Mouse (Mus musculus) c-Kit-positive CD71-negative TER-119-negative erythroid progenitor cells, embryonic 14.5 days (primary cell): ENCODE measurements around the gene Fbxw4.
"Not testable (repeated sequence)": the region's sequence is repeated elsewhere in the genome, so short reads cannot be mapped to it uniquely, and the experiment has no call there.

Experiments used
- DNase-seq: peaks from one replicate; pipeline ENCODE4 v3.0.0-alpha.2; 2013; ENCODE audit warnings: low read depth

The Fbxw4 gene

DNA sequence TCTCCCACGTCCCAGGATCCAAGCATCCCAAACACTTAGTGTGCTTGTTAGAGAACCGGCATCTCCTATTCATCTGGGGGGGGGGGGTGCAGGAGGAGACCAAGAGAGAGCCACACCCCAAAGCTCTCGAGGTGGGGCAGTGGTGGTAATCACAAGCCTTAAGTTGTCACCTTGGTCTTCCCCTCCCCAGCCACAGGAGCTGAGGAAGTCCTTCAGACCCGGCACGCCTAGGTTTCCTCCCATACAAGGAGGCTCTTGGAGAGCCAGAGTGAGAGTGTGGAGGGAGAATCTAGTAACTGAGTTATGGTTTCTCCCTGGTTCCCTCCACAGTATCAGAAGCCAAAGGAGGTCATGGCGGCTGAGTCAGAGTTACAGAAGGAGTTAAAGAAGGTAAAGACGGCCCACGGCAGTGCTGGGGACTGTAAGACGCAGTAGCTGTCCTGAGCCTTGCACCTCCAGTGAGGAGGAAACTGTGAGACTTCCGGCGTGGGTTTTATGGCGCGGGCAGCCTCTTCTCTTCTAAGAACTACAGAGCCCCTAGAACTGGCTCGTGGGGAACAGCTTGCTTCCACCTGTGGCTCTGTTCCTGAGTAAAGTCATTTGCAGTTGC, 82.9 kb downstream of the Fbxw4 start:
- DNase-seq: no peak

DNA sequence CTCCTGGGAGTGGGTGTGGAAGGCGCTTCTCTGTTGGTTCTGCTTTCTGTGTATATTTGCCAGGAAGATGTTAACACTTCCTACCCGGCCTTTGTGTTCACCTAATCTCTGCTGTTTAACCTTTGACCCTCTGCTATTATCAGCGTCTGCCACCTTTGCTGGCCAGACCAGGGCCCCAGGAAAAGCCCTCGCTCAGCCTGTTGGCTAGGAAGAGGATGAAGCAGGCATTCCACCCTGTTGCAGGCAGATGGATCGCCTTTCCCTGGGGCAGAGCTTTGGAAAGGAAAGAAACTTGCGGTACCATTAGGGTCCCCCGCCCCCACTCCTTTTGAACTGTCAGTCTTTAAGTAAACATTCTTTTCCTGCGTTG, 84.5 kb downstream of the Fbxw4 start:
- no peak for DNase-seq

DNA sequence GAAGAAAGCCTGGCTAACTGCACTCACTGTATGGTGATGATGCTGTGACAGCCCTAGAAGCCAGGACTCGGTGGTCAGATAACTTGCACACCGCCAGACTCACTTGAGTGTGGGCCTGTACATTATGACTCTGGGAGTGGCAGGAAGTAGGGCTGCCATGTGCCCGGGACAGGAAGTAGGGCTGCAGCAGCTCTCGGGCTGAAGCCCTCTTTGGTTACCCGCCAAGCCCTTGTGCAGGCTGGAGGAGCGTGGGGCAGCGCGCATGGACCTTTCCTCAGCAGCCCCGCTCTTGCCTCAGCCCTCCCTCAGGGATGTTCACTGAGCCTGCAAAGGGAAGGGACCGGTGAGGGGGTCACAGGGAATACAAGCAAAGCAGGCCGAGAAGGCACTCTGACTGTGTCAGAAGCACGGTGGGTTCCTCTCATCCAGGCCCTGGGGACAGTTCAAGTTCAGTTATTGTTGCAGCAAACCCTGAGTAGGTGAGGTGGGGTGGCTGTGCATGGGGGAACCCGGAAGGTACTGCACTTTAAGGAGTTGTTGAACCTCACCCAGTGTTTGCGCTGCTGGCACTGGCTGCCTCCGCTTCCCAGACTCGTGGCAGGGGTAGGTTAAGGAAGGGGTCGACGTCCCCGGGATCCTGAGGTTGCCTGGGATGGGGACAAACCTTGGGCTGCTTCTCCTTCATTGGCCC, 85.0 kb downstream of the Fbxw4 start:
- no peak for DNase-seq

DNA sequence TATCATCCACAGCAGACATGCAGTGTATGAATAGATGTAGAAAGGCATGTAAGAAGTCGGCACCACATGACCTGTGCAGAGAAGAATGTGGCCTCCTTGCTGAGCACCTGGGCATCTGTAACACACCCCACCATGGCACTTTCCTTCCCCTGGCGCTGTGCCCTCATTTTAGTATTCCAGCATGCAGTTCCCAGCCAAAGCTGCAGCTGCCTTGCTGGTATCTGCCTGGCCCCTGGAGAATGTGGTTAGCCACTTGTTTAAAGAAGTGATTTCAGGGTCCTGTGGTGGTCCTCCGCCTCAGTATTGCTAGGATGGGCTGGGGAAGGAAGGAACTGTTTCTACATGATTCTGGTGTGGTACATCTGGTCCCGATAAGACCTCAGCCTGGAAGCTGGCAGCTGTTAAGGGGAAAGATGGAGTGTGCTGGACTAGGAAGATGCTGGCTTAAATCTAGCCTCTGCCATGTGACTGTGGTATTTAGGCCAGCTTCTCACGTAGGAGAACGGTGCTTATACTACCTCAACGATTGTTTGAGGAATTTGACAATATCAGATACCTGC, 85.7 kb downstream of the Fbxw4 start:
- DNase-seq: no peak

DNA sequence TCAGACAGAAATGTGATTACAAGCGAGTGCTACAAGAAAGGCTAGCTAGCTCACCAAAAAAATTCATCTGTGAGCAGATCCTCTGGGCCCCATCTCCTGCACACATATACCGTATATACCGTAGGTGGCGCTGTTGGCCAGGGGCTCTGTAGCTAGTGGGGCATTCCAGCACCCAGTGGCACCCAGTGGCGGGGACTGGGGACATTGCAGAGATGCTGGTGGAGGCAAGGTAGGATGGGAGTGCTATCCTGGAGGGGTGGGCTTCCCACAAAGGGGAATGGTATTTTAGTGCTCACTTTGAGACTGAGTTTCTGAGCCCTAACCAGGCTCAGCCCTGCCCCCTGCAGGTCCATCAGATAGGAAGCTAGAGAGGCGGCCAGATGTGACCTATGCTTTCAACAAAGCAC, 86.2 kb downstream of the Fbxw4 start:
- DNase-seq: peak; percentile 75

DNA sequence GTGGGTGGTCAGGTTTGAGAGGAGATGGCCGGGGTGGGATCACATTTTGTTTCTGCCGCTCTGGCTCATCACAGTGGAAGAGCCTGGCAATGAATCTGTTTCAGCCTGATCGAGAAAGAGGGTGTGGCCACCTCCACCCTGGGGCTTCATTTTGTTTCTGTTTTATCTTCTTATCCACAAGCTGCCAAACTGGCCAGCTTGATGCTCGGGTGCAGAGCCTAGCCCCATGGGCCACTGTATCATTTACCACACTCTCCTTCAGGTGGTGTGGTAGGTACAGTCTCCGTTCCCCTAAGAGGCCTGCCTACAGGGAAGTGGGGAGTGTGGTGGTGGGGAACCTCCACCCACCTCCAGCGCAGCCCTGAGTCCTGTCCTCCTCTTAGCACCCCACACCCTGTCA, 87.1 kb downstream of the Fbxw4 start:
- DNase-seq: no peak

DNA sequence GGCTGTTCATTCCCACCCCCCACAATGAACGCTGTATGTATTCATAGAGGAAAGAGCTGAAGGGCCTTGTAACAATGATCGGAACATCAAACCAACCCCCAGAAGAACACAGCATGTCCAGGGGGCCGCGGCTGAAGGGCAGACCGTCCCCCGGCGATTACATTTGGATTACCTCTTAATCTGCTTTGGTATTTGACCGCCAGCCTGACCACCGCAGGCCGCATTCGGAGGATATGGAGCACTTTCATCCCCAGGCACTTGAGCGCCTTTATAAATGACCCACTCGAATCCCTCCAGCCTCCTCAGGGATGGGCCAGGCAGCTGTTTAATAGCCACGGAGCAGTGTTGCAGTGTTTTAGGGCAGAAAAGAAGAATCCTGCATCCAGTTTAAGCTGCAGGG, 92.7 kb downstream of the Fbxw4 start:
- no peak for DNase-seq

DNA sequence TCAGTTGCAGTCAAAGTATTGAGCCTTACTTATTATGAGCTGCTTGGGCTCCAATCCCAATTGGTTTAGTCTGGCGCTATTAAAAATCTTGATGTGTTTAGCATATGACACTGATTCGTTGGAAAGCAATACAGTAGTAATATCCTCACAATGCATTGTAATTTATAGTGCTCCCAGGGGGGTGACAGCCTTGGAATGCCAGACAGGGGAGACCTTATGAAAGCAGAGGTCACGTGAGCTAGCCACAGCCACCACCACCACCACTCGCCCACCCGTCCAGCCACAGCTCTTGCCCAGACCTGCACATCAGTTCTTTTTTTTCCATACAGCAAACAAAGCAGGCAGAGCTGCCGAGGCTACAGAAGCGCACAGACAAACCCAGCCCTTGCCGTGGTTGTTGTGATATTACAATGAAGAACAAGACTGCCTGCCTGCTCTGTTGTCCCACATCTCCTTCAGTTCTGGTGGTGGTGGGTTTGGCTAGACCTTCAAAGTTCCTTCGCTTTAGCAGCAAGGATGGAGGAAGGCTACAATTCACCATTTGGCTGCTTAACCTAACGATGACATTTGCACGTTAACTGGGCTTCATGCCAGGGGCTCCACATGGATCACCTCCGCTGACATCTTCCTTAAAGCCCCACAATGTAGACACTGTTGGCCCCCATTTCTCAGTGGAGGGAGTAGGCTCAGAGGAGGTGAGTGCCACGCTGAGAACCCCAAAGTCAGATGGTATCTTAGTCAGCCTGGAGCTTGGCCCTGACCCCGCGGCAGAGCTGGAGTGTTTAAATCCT, 94.0 kb downstream of the Fbxw4 start:
- no peak for DNase-seq

DNA sequence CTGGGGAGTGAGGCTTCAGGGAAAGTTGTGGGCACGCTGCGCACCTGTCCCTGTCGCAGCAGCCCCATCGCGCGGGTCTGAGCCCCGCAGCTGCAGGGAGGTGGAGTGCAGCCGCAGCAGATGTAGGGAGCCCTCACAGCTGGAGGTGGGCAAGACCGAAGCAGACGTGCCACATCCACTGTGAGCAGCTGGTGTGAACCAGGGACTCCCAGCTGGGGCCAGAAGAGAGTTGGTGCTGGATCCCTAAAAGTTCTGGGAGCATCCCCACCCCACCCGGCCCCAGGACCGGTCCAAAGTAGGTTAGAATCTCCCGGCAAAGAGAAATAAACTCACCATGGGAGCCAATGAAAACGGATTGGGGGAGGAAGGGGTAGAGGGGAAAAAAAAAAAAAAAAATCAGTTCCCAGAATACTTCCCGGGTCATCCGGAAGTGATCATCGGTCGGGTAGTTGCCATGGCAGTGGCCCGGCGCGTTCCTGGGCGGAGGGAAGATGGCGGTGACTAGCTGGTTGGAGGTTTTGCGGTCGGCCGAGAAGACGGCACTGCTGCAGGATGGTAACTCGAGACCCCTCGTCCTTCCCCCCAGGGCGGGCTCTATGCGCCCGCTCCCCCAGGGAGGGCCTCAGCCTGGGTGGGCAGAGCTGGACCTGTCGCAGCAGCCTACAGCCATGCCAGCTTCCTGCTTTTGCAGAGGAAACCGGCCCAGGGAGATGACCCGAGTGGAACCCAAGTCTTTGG, 99.8 kb downstream of the Fbxw4 start, which contains the start of the genes Poll and Gm17018:
TSS of gene Poll (minus strand) at position 379 of the 738 bp plus-strand sequence.
TSS of gene Gm17018 (plus strand) at position 463 of the 738 bp plus-strand sequence.
- no peak for DNase-seq

DNA sequence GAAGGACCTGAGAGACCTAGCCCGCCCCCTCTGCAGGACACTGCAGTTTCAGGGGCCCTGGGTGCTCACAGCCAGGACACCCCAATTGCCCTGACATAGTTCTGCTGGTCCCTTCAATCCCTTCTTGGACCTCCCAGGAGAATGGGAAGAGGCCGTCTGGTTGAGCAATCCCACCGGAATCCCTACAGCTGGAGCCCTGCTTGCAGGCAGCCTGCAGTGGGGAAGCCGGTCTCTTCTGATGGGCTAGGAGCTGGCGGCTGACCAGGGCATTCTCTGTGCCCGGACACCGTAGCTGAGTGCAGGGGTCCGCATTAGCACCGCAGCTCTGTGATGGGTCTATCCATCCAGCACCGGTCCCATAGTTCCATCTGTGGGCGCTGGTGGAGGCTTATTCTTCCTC, 106.0 kb downstream of the Fbxw4 start:
- no peak for DNase-seq

DNA sequence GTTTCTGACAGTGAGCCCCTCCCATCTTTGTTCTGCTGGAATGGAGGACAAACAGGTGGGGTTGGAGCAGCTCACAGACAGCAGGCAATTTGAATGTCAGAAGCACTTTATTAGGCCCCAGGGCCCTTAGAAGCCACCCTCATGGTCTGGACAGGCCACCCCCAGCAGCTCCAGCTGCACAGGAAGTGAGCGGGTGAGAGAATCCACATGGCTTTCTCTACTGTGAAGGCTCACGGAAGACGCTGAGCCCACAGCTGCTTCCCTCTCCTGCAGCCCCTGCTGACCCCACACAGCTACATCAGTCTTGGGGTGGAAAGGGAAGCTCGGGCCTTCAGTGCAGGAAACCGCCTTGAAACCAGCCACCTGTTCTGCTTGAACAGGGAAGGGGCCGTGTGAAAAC, 107.9 kb downstream of the Fbxw4 start:
- DNase-seq: no peak

DNA sequence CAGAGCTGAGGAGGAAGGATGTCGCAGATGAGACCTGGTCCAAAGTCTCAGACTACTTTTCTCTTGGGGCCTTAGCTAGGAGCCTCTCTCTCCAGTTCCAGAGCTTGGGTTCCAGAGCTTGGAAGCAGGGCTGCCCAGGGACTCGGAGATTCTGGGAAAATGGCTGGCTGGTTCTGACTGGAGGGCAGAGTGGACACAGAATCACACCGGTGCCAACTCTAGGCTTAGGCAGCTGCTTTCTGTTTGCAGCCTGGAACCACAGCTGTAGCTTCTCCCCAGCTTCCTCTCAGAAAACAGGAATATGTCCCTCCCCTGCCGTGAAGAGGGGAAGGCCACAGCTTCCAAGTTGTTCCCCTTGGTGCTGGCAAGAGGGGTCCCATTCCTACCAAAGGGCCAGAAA, 110.2 kb downstream of the Fbxw4 start:
- no peak for DNase-seq

DNA sequence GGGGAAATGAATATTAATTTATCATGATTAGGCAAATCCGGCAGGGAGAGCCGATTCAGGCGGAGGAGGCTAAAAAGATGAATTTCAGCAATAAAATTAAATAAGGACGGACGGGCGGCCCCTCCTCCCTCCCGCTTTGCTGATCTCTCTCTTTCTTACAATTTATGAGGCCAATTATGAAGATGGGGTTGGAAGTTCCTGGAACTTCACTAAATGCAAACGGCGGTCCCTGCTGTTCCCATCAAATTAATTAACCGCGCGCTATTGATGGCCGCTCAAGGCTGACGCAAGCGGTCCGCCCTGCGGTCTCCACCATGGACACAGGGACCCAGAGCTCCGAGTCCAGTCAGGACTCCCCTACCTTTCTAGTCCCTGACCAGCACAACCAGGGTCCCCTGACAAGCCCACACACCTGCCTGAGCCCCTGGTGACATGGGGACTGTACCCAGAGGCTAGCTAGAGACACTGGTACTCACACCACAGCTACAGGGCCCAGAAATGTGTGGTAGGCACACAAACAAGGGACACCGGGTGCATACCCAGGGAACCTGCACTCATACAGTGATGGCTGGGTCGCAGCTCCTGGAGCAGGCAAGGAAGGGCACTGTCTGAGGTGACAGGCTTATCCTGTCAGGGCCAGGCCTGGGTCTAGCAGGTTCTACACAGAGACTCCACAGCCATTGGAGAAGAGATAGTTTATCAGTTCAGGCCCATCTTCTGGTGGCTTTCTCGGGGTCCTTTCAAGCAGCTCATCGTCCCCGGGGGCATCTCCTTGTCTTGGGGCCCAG, 110.8 kb downstream of the Fbxw4 start:
- DNase-seq: no peak

DNA sequence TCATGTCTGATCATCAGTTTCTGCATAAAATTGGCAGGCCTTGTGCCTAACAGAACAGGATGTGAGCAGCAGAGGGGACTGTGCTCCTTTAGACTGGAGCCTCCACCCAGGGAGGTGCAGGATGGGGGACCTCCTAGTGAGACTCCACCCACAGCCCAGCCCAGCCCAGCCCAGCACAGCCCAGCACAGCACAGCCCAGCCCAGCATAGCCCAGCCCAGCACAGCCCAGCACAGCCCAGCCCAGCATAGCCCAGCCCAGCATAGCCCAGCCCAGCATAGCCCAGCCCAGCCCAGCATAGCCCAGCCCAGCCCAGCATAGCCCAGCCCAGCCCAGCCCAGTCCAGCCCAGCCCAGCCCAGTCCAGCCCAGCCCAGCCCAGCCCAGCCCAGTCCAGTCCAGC, 111.9 kb downstream of the Fbxw4 start:
- not testable (repeated sequence) for DNase-seq

DNA sequence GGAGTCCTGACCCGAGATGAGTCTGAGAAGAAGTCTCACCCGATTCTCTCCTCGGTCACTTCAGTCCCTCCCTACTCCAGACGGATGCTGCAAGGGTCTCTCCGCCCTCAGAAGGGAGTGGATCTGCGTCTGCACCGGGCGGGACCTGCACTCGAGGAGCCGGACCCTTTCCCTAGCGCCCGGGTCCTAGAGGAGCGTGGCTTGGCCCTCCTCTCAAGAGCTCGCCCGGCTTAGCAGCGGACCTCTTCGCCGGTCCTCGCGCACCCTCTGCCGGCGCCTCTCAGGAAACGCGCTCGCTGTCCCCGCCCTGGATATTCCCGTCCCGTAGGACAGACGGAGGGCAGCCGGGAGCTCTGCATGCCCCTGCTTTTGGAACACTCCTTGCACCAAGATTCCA, 115.2 kb downstream of the Fbxw4 start:
- no peak for DNase-seq

DNA sequence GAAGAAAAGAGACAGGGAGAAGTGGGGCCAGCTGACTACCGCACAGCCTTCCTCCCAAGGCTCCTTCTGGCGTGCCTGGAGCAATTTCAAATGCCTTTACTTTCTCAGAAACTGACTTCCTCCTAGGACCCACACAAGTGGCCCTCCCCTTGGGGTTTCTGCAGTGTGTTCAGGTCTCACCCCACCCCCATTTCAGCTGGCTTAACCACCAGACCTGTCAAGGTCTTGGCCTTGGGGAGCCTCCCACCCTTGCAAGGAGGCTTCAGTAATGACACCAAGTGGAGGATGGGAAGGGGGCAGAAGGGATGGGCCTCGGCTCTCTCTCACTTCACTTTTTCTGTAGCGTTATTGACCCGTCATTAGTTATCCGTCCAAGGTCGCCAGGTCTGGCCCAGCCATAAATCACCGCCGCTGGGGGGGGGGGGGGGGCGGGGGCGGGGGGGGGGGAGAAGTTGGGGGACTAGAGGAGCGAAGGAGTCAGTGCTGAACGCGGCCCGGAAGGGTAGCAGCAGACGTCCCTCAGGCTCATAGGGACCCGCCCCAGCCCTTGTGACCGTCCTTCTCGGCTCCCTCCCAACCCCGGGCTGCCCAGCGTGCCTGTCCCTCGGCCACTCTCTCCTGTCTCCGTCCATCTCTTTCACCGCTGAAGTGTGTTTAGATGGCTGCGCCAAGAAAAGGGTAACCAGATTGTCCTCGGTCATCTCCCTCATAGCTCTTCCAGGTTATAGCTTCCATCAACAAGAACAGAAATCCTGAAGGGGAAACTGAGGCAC, 115.8 kb downstream of the Fbxw4 start:
- no peak for DNase-seq

DNA sequence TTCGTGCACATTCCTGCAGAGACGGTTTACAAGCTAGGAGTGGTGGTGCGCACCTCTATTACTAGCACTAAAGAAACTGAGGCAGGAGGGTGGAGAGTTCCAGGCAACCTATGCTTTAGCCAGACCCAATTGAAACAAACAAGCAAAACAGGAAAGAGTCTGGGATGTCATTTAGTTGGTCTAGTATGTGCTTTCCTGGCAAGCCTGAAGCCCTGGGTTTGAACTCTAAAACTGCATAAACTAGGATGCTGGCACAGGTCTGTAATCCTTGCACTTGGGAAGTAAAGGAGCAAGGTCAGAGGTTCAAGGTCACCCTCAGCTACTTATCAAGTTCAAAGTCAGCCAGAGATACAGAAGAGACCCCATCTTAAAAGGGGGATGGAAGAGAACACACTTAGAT, 118.1 kb downstream of the Fbxw4 start:
- no peak for DNase-seq

DNA sequence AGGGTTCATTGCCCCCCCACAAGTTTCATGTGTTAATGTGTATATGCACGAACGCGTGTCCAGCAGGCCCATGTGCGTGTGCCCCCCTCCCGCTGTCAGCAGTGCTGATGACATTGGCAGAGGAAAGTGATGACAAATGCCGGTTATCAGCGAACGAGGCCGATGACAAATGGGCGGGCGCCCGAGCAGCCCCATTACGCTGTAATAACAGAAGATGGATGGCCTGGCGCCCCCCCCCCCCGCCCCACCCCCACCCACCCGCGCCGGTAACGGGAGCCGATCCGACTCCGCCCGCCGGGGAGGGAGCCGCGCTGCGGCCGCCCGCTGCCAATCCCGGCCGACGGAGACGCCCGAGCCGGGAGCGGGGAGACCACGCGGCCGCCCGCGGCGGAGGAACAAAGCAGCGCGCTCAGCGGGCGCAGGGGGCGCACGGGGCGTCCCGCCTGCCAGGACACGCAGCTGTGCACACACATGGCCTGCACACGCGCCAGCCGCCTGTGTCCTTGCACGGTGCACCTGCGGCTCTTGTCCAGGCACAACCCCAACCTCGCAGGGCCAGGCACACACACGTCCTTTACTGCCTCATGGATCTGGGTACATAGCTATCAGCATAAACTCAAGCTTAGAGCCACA, 118.6 kb downstream of the Fbxw4 start:
- no peak for DNase-seq

DNA sequence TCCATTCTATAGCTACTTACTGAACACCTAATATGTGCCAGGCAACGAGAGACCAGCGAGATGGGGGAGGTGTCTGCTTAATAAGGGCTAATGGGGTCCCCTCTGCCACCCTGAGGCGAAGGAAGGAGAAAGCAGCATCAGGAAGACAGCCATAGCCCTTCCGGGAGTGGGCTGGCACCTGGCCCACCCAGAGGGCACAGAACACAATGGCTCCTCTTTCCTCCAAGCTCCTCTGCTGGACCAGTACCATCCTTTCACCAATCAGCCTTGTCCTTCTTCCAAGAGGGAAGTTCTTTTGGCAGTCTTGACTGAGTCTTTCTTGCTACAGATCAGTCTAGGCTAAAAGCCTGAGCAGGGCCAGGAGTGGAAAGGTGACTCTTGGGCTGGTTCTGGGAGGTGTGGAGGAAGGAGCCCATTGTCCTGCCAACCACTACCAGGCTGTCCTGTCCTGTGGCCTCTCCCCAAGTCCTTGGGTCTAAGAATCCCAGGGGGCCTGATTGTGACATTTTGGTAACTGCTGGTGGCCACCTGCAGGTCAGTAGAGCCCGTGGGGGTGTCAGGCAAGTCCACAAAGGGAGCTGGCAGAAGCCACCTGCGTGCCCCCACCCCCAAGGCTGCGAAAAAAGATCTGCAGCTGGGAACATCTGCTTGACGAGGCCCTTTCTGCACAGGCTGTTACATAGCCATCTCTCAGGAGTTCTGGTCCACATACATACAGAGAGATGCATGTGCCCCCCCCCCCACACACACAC, 119.3 kb downstream of the Fbxw4 start:
- no peak for DNase-seq
